Mouse (Mus musculus) frontal cortex, adult 2 months (tissue): ENCODE data around the gene Bfsp1. TPM values are rescaled to one million over a fixed set of nuclear protein-coding genes. Genes with fewer than 3 reads are reported as not detected.

ENCODE experiments used
- DNase-seq, 2 experiments: peaks; one replicate each; pipeline ENCODE4 v3.0.0; 2022; ENCODE audit warnings: low spot score in 1 of 2; ENCODE audit errors: extremely low spot score in 1 of 2
- polyA plus RNA-seq: library from polyadenylated mRNA; depleted of rRNA; stranded (reverse); fragments of >200 nt; gene quantifications from 2 replicates; pipeline ENCODE4 v1.2.3, GENCODE M21; 2012; rRNA removed

Bfsp1 gene
- polyA plus RNA-seq = 0.97 and 1.0 TPM in 2 replicates

- no peak for DNase-seq
Measured at GRCm38 (mm10) chr2:143862484-143863231, at the start of gene Bfsp1. Gene Bfsp1 (minus strand): TSS chr2:143863173.

GRCm38 (mm10) chr2:143912199-143912598 lies 49.2 kb upstream of the Bfsp1 start:
- DNase-seq = no peak

DNA sequence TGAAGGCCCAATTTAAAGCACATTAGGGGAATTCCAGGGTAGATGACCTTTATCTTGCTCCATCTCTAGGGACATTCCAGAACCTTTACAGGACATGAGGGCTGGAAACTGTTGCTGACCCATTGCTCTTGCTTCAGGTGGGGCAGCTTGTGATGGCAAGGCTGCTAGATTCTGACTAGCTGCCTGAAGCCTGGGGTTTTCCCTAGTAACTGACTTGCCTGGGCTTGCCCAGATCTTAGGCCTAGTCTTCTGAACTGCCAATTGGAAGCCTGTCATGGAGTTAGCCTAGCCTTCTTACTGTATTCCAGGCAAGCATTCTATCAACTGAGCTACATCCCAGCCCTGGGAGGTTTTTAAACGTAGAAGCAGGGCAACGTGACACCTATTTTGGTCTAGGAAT lies 46.3 kb upstream of the Bfsp1 start:
- DNase-seq = no peak

GRCm38 (mm10) chr2:143904896-143905295 lies 41.9 kb upstream of the Bfsp1 start:
- no peak for DNase-seq

GRCm38 (mm10) chr2:143903376-143904045 lies 40.5 kb upstream of the Bfsp1 start:
- no peak for DNase-seq

- DNase-seq = no peak
Measured at GRCm38 (mm10) chr2:143900821-143901351, 37.9 kb upstream of the Bfsp1 start.

DNA sequence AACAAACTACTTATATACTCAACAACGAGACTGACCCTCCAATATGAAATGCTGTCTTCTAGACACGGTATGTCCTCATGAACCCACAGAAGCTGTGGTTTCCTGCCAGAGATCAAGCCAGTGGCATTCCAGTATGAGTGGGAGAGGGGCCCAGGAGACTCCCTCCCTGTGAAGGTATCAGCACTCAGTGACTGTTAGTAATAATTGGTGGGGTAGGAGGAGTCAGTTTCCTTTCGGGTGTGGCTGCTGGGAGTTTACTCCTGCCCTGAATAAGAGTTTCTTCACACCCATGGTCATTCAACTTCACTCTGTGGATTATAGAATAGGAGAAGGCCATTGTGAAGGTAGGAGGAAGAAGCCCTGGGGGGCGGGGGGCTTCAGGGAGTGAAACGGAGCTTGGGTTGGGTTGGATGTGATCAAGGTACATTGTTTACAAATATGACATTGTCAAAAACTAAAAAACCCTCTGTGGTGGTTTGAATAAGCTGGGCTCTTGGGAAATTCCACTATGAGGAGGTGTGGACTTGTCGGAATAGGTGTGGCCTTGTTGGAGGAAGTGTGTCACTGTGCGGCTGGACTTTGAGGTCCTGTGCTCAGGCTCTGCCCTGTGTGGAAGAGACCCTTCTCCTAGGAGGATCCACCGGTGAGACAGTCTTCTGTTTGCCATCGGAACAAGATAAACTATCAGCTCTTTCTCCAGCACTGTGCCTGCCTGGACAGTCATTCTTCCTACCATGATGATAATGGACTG lies 36.7 kb upstream of the Bfsp1 start:
- no peak for DNase-seq

- no peak for DNase-seq
Measured at GRCm38 (mm10) chr2:143891302-143892048, 28.5 kb upstream of the Bfsp1 start.

- DNase-seq = no peak
Measured at GRCm38 (mm10) chr2:143889860-143890433, 27.0 kb upstream of the Bfsp1 start.

DNA sequence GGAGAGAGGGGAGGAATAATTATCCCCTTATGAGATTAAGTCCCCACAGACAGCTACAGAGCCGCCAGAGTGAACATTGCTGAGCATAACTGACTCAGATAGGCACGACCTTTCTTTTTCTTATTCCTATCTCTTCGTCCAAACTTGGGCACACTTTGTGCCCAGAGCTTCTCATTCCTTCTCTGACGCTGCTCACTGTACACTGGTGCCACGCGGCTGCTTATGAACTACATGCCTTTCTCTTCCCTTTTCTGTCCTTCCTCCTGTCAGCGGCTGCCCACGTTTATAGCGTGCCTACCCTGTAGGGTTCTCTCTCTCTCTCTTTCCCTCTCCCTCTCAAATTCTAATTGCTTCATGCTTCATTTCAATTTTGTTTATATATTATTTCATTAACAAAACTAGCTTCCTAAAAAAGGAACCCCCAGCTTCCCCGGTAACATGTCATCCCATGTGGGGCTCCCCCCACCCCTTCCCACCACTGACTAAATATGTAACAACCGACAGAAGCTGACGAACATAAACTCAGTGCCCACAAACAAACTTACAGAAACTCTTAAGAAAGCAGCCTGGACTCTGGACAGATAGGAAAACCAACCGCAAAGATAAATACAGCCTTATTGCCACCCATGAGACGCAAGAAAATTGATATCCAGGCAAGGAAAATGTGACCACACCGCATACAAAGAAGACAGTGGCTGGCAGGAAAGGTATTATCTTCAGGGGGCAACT lies 26.3 kb upstream of the Bfsp1 start:
- no peak for DNase-seq

- DNase-seq = no peak
Measured at GRCm38 (mm10) chr2:143882606-143883288, 19.8 kb upstream of the Bfsp1 start.

- DNase-seq = peak; percentile 50 to 57
Measured at GRCm38 (mm10) chr2:143882002-143882401, 19.0 kb upstream of the Bfsp1 start.

- DNase-seq = no peak
Measured at GRCm38 (mm10) chr2:143879311-143879710, 16.3 kb upstream of the Bfsp1 start.

DNA sequence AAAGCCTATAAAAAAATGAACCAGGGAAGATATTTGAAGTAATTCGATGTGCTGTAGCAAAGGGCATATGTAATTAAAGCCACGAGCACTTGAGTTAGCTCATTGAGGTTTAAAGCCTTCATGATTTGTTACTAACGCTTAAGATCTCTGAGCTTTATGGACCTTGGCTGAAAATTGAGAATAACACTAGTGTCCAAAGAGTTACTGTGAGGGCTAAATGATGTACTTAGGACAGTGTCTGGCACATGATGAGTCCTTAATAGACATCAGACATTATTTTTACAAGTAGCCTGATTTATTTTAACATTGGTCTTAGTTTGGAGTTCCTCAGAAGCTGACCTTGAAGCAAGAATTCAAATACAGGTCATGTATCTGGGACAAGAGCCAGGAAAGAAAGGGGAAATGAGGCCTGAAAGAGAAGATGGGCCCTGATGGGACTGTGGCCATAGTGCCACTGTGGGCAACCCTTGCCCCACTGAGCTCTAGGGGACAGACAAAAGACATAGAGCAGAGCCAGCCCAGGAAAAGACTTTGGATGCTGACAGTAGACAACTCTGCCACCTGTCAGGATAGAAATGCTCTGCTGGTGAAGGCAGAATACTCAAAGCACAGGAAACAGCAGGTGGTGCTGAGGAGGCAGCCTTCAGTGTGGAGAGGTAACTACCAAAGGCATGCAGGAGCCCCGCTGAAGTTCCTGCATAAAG lies 14.1 kb upstream of the Bfsp1 start:
- DNase-seq = no peak

DNA sequence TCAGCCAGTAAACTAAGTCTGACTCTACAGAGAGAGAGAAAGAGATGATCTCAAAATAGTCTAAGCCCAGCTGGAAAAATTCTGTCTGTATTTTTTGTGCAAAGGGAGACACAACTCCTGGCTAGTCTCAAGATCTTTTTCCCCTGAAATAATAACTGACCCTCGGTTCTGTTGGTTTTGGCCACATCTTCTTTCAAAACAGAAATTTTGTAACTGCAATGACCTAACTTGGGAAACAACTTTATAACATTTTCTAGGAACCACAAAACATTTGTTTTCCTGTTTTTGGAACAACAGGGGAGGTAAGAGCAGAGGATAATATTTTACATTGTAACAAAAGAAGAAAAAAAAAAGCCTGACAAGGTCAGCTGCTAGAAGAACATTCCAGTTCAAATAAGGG lies 13.1 kb upstream of the Bfsp1 start:
- DNase-seq = no peak

DNA sequence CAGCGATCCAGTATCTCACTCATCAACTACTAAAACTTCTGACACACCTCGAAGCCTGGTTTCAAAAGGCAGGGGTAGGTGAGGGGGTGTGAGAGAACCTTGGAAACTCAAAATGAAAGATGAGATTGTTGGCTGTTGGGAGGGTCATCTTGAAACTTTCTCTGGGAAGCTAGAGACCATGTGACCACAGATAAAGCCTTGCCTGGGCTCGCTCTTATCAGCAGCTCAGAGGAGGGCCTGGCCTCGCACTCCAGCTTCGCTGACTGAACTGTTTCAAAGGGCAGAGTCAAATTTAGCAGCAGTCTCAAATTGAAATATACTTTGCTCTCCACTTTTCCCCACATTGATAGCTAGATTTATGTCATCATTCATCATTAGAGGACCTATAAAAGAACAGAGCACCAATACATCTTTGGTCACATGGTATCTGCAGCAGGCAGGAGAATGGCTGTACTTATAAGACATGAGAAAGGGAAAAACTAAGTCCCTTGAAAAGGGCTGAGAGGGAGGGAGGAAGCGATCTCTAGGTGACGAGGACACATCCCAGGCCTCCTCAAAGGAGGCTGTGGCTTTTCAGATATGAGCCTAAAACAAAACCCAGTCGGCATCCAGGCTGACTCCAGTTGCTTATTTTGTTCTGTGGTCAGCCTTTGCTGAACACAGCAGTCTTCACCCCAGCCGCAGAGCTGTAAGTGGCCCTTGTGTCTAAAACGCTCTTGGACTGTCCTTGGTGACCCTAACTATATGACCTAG lies 8.1 kb upstream of the Bfsp1 start:
- DNase-seq = no peak

DNA sequence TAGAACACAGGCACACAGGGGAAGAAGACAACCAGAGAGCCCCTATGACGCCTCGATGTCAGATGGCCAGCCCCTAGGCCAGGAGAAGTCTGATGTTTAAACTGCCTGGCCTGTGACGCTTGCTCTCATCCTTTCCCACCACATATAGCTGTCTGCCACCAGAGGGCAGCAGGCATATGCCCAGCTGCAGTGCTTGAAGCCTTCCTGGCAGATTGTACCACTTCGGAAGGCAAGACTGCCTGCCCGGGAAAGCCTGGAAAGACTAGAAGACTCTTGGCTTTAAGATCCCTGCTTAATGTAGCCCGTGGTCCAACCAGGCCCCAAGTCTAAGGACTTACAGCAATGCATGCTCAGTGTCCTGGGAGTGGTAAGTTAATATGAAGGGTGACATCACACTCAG lies 4.4 kb upstream of the Bfsp1 start:
- peak; percentile 50 to 86 for DNase-seq

- DNase-seq = no peak
Measured at GRCm38 (mm10) chr2:143864600-143864999, 1.6 kb upstream of the Bfsp1 start.
